Mouse (Mus musculus) layer of hippocampus, adult 2 months (tissue): ENCODE results near the gene Serpina10. TPM values are rescaled to one million over a fixed set of nuclear protein-coding genes. Genes with fewer than 3 reads are reported as not detected.

Experiments used
- DNase-seq, 2 experiments: peaks; one replicate each; pipeline ENCODE4 v3.0.0; 2022; ENCODE audit warnings: low spot score in 2 of 2
- H3K27ac ChIP-seq: fragments of 200-600 bp; 2 replicates; pipeline ENCODE4 v1.8.1; 2022
- H3K4me3 ChIP-seq: fragments of 200-600 bp; 2 replicates; pipeline ENCODE4 v1.8.1; 2022; ENCODE audit warnings: mild to moderate bottlenecking
- CTCF ChIP-seq: fragments of 200-600 bp; conservative IDR thresholded peaks from 2 replicates; pipeline ENCODE4 v1.8.1; 2022; ENCODE audit warnings: antibody characterized with exemption, mild to moderate bottlenecking, moderate library complexity
- total RNA-seq, 2 experiments: library from RNA; stranded (reverse); gene quantifications; 2 replicates each; pipeline ENCODE4 v1.2.3; 2021

The Serpina10 gene
- total RNA-seq, 2 experiments from 2014 or later, result 0.10 TPM; not detected in 1

- H3K27ac ChIP-seq, result no peak overlapping the region
- no peak for DNase-seq
- H3K4me3 ChIP-seq, result no peak overlapping the region
- TF ChIP-seq CTCF, result no peak
These were observed 61.6 kb downstream of the Serpina10 start for GRCm38 (mm10) chr12:103569690-103570089.

- no peak for DNase-seq
- Histone ChIP-seq H3K4me3 (no peak overlapping the region), H3K27ac (no peak overlapping the region)
- peak; percentile 72 for TF ChIP-seq CTCF
These were observed 64.1 kb downstream of the Serpina10 start for GRCm38 (mm10) chr12:103567129-103567528.

GRCm38 (mm10) chr12:103565151-103565550 lies 66.1 kb downstream of the Serpina10 start:
- no peak overlapping the region for H3K4me3 ChIP-seq
- TF ChIP-seq CTCF, result no peak
- H3K27ac ChIP-seq, result no peak overlapping the region
- DNase-seq, result no peak

Other genes with a start within 250 kb of the Serpina10 start
- gene Otub2, start 242.8 kb downstream of the Serpina10 start, total RNA-seq, result 10 to 100 TPM; 45.2 to 48.6 TPM
- gene 9330161L09Rik, start 223.6 kb downstream of the Serpina10 start, total RNA-seq, result 1 to 10 TPM; 3.5 to 4.0 TPM
- 100 to 1,000 TPM; 235 to 239 TPM for gene Ddx24, start 205.6 kb downstream of the Serpina10 start, total RNA-seq
- gene Ifi27, start 197.2 kb downstream of the Serpina10 start, total RNA-seq, result 100 to 1,000 TPM in 1 of 2 experiments, 10 to 100 TPM in 1; 97.3 to 106 TPM
- under 1 TPM; 0.91 to 0.92 TPM for gene Ifi27l2a, start 187.8 kb downstream of the Serpina10 start, total RNA-seq
- gene Ifi27l2b, start 174.2 kb downstream of the Serpina10 start, total RNA-seq, result not detected
- gene Ppp4r4, start 99.2 kb downstream of the Serpina10 start, total RNA-seq, result 10 to 100 TPM; 47.8 to 50.5 TPM
- not detected for gene Serpina6, start 25.8 kb upstream of the Serpina10 start, total RNA-seq
- gene Serpina16, start 44.7 kb upstream of the Serpina10 start, total RNA-seq, result not detected
- not detected for gene Serpina1f, start 64.1 kb upstream of the Serpina10 start, total RNA-seq
- gene Serpina1d, start 142.1 kb upstream of the Serpina10 start, total RNA-seq, result not detected
- gene Serpina1b, start 198.9 kb upstream of the Serpina10 start, total RNA-seq, result not detected
- not detected for gene Serpina1a, start 232.1 kb upstream of the Serpina10 start, total RNA-seq